Mouse (Mus musculus): ENCODE measurements around the gene Hsd17b1. TPM values are rescaled to one million over a fixed set of nuclear protein-coding genes. Genes with fewer than 3 reads are reported as not detected.
"Not testable (repeated sequence)": the region's sequence is repeated elsewhere in the genome, so short reads cannot be mapped to it uniquely, and the experiment has no call there.

Gene Hsd17b1
- total RNA-seq, 4 experiments from 2014 or later: 0.21 TPM; not detected in 3

DNA sequence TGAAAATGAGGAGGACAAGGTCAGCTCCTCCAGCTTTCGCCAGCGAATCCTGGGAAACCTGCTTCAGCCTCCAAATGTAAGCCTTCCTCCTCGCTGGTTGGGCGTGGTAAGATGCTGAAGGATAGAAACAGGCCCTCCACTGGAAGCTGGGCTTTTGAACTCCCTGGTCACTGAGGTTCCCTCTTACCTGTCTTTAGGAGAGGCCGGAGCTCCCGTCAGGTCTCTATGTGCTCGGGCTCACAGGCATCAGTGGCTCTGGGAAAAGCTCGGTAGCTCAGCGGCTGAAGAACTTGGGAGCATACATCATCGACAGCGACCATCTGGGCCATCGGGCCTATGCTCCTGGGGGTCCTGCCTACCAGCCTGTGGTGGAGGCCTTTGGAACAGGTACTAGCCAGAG, 6.6 kb downstream of the Hsd17b1 start:
- no peak for DNase-seq (ENCODE audit: low spot score in 2 of 2)

GRCm38 (mm10) chr11:101085617-101086322, 7.6 kb downstream of the Hsd17b1 start:
- DNase-seq (ENCODE audit: low spot score in 2 of 2): no peak

DNA sequence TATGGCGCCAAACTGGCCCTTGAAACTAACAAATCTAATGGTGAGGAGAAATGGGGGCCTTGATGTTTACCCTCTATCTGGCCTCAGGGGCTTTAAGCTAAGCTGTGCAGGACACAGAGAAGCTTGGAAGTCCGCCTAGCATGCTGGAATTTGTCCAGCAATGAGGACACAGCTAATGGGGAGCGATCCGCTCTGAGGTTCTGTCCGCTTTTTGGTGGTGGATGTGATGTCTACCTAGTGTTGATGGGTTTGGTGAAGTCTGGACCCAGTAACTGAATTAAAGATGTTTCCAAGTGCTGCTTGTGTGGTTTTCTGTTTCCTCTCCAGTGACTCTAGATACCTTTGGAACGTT, 8.1 kb downstream of the Hsd17b1 start:
- no peak for DNase-seq (ENCODE audit: low spot score in 2 of 2)

DNA sequence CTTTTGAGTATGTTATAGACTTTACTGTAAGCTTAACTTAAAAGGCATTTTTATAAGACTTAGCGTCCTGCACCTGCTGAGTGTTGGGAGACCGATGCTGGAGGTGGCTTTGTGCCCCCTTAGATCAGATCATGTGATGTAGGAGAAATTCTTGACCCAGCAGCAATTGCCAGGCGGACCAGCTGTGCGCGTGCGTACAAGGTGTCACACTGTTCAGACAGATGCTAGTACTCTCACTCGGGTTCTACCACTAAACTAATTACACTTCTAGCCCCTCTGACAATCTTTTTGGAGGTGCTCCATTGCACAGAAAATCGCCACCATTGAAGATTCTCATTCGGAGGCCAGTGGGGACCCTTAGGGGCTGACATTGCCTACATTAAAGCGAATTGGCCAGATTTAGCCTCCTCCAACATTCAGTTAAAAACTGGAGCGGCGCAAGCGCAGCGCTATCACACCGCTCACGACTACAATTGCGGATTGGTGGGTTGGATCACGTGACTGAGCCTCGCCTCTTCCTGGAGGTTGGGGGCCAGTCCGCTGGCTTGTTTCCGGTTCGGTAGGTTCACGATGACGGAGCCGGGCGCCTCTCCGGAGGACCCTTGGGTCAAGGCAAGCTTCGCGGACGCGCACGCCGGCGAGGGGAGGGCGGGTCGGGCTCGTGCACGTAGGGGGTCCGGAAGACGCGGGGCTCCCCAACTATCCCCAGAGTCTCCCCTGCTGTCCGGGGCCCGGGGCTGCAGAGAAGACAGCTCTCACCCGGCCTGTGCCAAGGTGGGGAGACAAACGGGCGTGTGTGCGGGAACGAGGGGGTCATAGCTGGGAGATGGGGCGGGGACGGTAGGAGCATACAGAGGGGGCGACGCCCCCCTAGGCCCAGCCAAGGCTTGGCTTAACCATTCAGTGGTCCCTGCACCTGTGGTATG, 8.8 kb downstream of the Hsd17b1 start, which contains the start of gene Mlx:
Mlx (plus strand) TSS at position 522 of the 926 bp plus-strand sequence.
- peak; percentile 75 to 83 for DNase-seq (ENCODE audit: low spot score in 2 of 2)

DNA sequence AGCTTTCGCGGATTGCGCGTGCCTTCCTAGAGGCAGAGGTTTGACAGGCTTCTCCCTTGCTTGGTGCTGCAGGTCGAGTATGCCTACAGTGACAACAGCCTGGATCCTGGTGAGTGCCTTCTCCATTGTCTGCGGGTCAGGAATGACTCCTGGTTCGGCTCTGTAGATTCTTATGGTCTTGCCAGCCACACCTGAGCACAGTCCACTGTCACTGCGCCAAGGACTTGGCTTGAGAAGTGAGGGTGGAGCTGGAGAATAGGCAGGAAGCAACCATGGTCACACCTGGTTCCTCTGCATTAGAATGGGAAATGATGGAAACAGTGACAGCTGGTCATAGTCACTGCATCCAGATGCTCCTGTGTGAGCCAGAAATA, 9.5 kb downstream of the Hsd17b1 start:
- no peak for DNase-seq (ENCODE audit: low spot score in 2 of 2)

- no peak for DNase-seq (ENCODE audit: low spot score in 2 of 2)
Measured at GRCm38 (mm10) chr11:101089931-101090330, 11.7 kb downstream of the Hsd17b1 start.

DNA sequence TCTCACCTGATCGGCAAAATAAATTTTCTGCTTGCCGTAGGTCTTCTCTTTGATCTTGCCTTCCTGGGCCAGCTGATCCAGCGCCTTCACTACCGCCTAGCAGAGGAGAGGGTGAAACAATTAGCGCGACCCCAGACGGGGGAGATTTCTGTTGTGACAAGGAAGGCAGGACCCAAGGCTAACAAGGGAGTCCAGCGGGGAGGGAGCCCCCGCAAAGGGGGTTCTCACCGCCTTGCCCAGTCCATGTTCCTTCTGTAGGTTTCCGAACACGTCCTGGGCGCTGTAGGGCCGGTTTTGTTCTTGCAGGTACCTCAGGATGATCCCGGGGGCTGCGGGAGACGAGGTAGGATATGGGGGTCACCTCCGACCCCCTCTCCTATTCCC, 16.7 kb downstream of the Hsd17b1 start:
- DNase-seq (ENCODE audit: low spot score in 2 of 2): no peak

GRCm38 (mm10) chr11:101095314-101096024, 17.3 kb downstream of the Hsd17b1 start, which contains the start of gene Psmc3ip:
TSS of gene Psmc3ip (minus strand) at chr11:101095436.
- DNase-seq (ENCODE audit: low spot score in 2 of 2): peak; percentile 89 to 92

DNA sequence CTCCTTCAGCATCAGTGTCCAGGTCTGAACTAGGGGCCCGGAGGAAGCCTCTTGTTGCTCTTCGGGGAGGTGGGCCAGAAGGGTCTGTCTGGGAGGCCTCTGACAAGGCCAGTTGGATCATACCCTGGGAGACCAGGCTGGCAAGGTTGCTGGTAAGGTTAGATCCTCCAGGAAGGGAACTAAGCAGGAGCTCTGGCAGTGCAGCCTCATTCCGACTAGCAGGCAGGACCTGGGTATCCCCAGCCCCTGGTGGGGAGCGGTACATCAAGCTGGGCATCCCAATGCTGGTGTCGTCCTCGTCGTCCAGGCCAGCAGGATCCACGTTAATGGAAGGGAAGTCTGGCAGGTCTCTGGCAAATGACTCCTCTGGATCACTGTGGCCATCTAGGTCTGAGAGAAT, 20.0 kb downstream of the Hsd17b1 start:
- DNase-seq (ENCODE audit: low spot score in 2 of 2): no peak

- no peak for DNase-seq (ENCODE audit: low spot score in 2 of 2)
Measured at GRCm38 (mm10) chr11:101103011-101103410, 24.8 kb downstream of the Hsd17b1 start.

DNA sequence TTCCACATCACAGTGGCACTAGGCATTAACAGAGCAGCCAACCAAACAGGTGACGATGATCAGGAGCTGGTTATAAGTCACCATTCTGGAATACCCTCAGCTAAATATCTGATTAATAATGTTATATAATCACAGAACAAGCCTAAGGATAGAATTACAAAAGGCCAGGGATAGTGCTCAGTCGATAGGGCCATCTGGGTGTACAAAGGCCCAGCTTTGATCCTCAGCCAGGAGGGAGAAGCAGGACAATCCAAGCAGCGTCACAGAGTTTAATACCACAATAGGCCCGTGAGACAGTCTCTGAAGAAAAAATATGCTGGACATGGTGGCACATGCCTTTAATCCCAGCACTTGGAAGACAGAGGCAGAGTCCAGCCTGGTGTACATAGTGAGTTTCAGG, 31.1 kb downstream of the Hsd17b1 start:
- no peak for DNase-seq (ENCODE audit: low spot score in 2 of 2)

DNA sequence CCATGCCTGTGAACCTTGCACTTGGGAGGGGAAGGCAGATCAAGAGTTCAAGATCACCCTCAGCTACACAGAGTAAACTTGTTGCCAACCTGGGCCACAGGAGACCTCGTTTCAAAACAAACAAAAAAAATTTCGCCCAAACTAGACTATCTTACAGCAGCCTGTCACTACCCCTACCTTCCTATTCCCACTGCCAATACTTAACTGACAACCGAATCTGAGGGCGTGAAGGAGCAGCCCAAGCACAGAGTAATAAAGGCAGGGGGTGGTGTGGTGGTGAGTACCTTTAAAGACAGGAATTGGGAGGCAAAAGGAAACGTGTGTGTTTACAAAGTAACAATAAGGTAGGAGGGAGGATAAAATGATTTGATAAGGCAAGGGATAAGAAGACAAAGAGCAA, 32.5 kb downstream of the Hsd17b1 start:
- no peak for DNase-seq (ENCODE audit: low spot score in 2 of 2)

GRCm38 (mm10) chr11:101111178-101111577, 33.0 kb downstream of the Hsd17b1 start:
- DNase-seq (ENCODE audit: low spot score in 2 of 2): no peak

- DNase-seq (ENCODE audit: low spot score in 2 of 2): no peak
Measured at GRCm38 (mm10) chr11:101112186-101112585, 34.0 kb downstream of the Hsd17b1 start.

DNA sequence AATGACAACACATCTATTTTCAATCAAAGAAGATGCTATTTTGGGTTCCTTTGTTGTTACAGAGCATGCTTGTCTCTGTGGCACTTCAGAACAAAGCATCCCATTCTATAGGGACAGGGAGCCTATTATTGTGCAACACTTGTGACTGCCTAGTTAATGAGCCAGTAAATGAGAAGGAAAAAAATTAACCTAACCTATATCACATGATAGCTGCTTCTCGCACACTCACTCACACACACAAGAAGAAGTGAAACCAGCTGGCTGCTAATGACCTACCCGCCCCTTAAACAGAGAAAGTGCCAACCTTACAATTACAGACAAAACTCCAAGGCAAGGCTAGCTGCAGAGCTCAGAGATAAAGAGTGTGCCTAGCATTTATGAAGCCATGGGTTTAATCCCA, 37.4 kb downstream of the Hsd17b1 start:
- no peak for DNase-seq (ENCODE audit: low spot score in 2 of 2)

- no peak for DNase-seq (ENCODE audit: low spot score in 2 of 2)
Measured at GRCm38 (mm10) chr11:101118105-101118504, 39.9 kb downstream of the Hsd17b1 start.

DNA sequence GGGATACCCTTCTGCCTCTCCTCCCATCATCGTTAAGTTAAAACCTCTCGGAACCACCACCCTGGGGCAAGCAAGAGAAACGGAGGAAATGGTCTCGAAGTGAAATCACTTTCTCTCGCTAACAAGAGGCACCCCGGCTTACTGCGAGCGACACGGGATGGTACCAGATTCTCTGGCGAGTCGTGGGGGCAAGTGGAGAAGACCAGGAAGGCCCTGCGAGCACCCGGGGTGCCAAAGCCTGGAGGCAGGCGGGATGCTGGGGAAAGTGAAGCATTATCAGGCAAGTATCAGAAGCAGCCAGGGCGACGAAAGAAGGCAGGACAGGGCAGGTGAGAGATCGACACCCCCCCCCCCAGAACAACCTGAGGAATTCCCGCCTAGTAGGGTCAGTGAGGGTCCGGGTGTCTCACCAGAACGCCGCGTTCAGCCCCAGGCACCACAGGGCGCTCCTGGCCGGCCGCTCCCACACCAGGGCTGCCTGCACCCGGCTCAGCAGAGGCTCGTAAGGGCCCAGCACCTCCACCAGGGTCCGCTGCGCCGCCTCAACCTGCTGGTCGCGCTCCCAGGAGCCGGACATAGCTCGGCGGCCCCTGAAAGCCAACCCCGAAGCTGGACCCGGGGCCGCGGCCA, 41.0 kb downstream of the Hsd17b1 start:
- DNase-seq (ENCODE audit: low spot score in 2 of 2): no peak

- peak; percentile 95 to 98 for DNase-seq (ENCODE audit: low spot score in 2 of 2)
Measured at GRCm38 (mm10) chr11:101119761-101120544, 41.7 kb downstream of the Hsd17b1 start, which contains the start of the genes Retreg3 and Tubg1. TSS of gene Retreg3 (minus strand) at chr11:101119893. TSS of gene Tubg1 (plus strand) at chr11:101119938.

DNA sequence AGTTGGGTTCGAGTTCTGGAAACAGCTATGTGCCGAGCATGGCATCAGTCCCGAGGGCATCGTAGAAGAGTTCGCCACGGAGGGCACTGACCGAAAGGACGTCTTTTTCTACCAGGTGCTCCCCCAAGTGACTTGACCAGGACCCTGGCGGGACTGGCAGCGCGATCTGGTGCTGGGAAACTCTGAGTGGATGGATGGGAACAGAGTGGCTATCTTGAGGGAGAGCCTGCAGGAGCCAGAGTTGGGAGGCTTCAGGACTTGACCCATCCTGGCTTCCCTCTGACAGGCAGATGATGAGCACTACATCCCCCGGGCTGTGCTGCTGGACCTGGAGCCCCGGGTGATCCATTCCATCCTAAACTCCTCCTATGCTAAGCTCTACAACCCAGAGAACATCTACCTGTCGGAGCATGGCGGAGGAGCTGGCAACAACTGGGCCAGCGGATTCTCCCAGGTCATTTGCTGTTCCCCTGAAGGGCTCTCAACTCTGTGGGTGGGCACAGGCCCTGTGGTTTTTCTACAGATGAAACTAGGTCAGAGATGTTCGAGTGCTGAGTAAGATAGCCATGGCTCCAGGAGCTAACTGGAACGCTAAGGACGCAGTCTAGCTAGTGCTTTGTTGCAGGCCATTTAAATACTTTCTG, 42.5 kb downstream of the Hsd17b1 start:
- no peak for DNase-seq (ENCODE audit: low spot score in 2 of 2)

- DNase-seq (ENCODE audit: low spot score in 2 of 2): not testable (repeated sequence)
Measured at GRCm38 (mm10) chr11:101124494-101124893, 46.3 kb downstream of the Hsd17b1 start.

Data from gastrocnemius, adult 8-10 months (tissue).